Mouse (Mus musculus): Measurements from ENCODE around the gene Slc27a2.
"Not testable (repeated sequence)": the region's sequence is repeated elsewhere in the genome, so short reads cannot be mapped to it uniquely, and the experiment has no call there.

Slc27a2 gene

DNA sequence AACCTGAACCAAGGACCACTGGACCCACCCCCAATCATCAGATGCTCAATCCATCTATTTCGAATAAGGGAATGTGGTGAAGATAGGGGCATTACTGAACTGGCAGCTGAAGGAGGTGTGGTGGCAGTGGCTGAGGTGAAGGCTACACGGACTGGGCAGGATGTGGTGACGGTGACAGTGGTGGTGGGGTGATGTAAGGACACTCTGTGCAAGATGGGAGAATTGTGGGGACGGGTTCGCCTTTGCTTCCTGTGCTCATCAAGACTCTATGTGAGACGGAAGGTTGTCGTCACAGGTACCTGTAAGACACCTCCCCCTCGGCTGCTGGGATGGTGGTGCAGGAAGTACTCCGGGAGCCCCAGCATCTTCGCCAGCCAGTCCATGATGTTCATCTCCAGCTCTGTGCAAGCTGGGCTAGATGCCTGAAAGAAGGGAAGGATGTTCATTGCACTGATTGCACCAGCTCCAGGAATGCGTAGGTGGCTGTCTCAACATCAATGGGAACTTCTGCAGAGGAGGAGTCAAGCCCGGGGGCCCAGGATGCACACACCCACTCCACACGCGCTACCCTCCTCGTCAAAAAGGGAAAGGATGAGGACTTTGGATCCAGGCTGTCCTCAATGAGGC, 54.0 kb downstream of the Slc27a2 start:
- DNase-seq (ENCODE audit: low read depth): no peak

DNA sequence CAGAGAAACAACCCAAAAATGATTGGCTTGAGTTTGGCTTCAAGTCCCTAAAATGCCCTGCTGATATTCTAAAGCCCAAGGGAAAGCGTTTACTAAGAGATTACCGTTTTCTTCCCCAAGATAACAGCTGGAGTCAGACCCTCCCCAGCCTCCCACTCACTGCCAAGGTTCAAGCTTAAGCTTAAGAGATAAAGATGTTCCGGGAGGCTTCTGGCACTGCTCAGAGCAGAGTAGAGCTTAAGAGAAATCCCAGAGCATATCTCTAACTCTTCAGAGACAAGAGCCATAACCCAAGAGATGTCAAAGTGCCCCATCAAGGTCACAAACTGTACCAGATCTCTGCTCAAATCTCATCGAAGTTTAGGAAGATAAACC, 54.5 kb downstream of the Slc27a2 start:
- no peak for DNase-seq (ENCODE audit: low read depth)

GRCm38 (mm10) chr2:126607553-126608203, 55.5 kb downstream of the Slc27a2 start:
- DNase-seq (ENCODE audit: low read depth): peak; percentile 19

- DNase-seq (ENCODE audit: low read depth): not testable (repeated sequence)
Observed at GRCm38 (mm10) chr2:126609600-126609999, 57.4 kb downstream of the Slc27a2 start.

- DNase-seq (ENCODE audit: low read depth): no peak
Observed at GRCm38 (mm10) chr2:126615355-126615754, 63.1 kb downstream of the Slc27a2 start.

DNA sequence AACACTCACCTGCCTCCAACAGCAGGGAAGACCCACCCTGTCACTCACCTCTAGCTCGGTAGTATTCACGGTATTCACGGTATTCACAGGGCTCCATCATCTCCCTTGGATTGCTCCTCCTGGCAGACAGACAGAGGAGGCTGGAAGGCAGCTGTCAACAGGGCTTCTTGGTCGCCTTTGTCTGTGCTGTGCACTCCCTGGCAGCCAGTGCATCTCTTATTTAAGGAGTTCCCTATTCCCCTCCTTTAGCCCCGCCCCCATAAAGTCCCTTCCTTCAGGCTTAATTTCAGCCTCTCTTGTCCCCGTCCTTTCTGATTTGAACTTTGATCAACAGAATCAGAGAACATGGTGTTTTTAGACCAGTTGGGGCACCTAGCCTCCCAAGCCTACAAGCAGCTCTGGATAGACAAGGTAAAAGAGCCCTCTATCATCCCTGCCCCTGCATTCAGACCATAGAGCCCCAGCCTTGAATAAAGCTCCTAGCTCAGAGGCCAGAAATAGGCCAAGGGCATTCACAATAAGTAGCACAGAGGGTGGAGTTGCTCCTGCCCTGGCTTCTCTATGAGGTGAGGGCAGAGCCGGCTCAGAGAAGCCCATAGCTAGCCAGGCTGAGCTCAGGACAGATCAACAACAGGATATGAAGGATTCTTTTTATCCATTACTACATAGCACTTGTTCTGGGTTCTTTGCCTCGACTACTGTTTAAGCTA, 66.4 kb downstream of the Slc27a2 start:
- no peak for DNase-seq (ENCODE audit: low read depth)

DNA sequence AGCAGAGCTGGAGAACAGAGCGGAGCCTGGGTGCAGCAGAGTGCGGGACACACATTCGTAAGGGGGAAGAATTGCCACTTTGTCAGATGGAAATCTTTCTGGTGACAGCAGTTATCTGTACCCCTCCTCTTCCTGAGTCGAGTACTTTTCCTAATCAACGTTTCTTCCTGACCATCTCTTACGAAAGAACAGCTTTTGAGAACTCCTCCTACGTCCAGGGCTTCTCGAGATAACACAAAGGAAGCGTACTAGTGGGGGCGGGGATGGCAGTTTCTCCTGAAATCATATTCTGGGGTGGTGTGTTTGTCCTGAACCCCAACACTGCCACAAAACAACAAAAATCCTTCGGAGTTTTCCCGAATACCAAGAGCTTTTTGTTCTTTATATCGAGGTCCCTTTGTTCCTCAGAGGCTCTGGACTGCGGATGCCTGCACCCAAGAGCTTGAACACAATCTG, 67.1 kb downstream of the Slc27a2 start, which contains the start of gene Hdc:
Gene Hdc (minus strand): TSS at position 51 of the 456 bp plus-strand sequence.
- DNase-seq (ENCODE audit: low read depth): no peak

- DNase-seq (ENCODE audit: low read depth): no peak
Observed at GRCm38 (mm10) chr2:126622455-126622854, 70.2 kb downstream of the Slc27a2 start.

- no peak for DNase-seq (ENCODE audit: low read depth)
Observed at GRCm38 (mm10) chr2:126623138-126623537, 70.9 kb downstream of the Slc27a2 start.

DNA sequence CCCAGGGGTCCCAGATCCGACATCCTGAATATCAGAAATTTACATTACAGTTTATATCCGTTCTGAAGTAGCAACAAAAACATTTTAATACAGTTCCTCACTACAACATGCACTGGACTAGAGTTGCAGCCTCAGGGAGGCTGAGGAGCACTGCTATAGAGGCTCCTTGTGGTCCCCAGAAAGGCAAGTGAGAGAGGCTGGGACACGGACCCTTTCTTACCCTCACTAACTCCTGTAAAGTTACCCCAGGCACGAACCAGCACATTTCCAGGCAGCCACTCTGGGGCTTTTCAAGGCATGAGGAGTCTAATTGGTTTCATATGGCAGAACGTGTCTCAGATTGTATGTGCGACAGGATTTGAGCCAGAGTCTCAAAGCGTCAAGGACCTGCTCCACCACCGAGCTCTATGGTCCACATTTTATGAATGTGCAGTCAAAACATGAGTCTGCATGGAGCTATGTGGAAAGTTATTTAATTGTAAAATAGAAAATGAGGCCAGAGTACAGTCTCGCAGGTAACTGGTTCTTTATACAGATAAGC, 76.3 kb downstream of the Slc27a2 start:
- no peak for DNase-seq (ENCODE audit: low read depth)

- DNase-seq (ENCODE audit: low read depth): no peak
Observed at GRCm38 (mm10) chr2:126633165-126633564, 81.0 kb downstream of the Slc27a2 start.

- DNase-seq (ENCODE audit: low read depth): no peak
Observed at GRCm38 (mm10) chr2:126635939-126636823, 84.0 kb downstream of the Slc27a2 start.

All from NIH3T3 (cell line).